ENCODE assay signal across 8 mouse cellular contexts in genomic region chr11:100355151-100355951, GRCm38 (mm10). TPM values are rescaled to one million over a fixed set of nuclear protein-coding genes. Genes with fewer than 3 reads are reported as not detected.
DNase-seq lines count a peak whose midpoint lies in the region; ATAC-seq and TF ChIP-seq lines count a peak whose summit lies in the region.

No protein-coding gene starts in this region.

- H3K4me2 ChIP-seq in forebrain, embryonic 15.5 days (replicated peaks), result peak overlapping the region; percentile 92
- H3K4me2 ChIP-seq in kidney, embryonic 14.5 days (replicated peaks; ENCODE audit: low read depth, low read length), result peak overlapping the region; percentile 98
- H3K4me2 ChIP-seq in liver, embryonic 11.5 days, result peak overlapping the region; percentile 99

- TF ChIP-seq CTCF in brain, embryonic 14.5 days (IDR thresholded peaks at IDR 0.05; ENCODE audit: borderline replicate concordance, extremely low read depth, insufficient read depth, insufficient read length), result no peak

- H3K9ac ChIP-seq in forebrain, embryonic 15.5 days (replicated peaks), result peak overlapping the region; percentile 65
- H3K9ac ChIP-seq in kidney, embryonic 14.5 days (ENCODE audit: low read depth, low read length), result peak overlapping the region; percentile 56
- H3K9ac ChIP-seq in liver, embryonic 11.5 days (ENCODE audit: low read depth, low read length), result peak overlapping the region; percentile 50

- WGBS in forebrain, embryonic 15.5 days, result under 1% methylated on average over 51 of the region's 54 CpGs
- 1% methylated on average over 54 of the region's 54 CpGs for WGBS in kidney, embryonic 14.5 days
- WGBS in liver, embryonic 11.5 days, result 1% methylated on average over 54 of the region's 54 CpGs

- peaks cover 16% of the 10 kb centered on the region for H3K4me1 ChIP-seq in forebrain, embryonic 15.5 days
- H3K4me1 ChIP-seq in kidney, embryonic 14.5 days (ENCODE audit: control insufficient read depth, insufficient read depth, low read length), result 0 out of 2 replicates have a peak, but pooled peaks cover 8% of the 10 kb centered on the region
- peaks cover 3% of the 10 kb centered on the region; the same call in 1 of the 2 replicates for H3K4me1 ChIP-seq in liver, embryonic 11.5 days (replicated peaks; ENCODE audit: control insufficient read depth, insufficient read depth, low read length)

- H3K36me3 ChIP-seq in forebrain, embryonic 15.5 days, result no peaks in the 10 kb centered on the region
- no peaks in the 10 kb centered on the region for H3K36me3 ChIP-seq in kidney, embryonic 14.5 days (ENCODE audit: control insufficient read depth, insufficient read depth, low read length)
- H3K36me3 ChIP-seq in liver, embryonic 11.5 days (ENCODE audit: control insufficient read depth, insufficient read depth, low read length), result no peaks in the 10 kb centered on the region

- H3K27ac ChIP-seq in forebrain, embryonic 15.5 days (replicated peaks), result peak overlapping the region; percentile 58
- no peak overlapping the region for H3K27ac ChIP-seq in kidney, embryonic 14.5 days (ENCODE audit: low read depth, low read length)
- no peak overlapping the region for H3K27ac ChIP-seq in liver, embryonic 11.5 days (ENCODE audit: low read depth, low read length)

- peak; percentile 56 for DNase-seq in layer of hippocampus, adult 11-12 months (ENCODE audit: low spot score)
- DNase-seq in layer of hippocampus, adult 9-10 months (ENCODE audit: low spot score), result no peak
- DNase-seq in brain, embryonic 14.5 days (ENCODE audit: low read depth), result peak; percentile 73
- peak; percentile 55 for DNase-seq in liver, embryonic 11.5 days (ENCODE audit: low spot score)
- peak; percentile 35 for DNase-seq in neural tube, embryonic 10.5 days (ENCODE audit: extremely low spot score, low spot score)
- peak; percentile 62 for DNase-seq in thymus, postnatal 0 days (ENCODE audit: low spot score)

- peak overlapping the region; percentile 76 for H3K4me3 ChIP-seq in forebrain, embryonic 15.5 days
- peak overlapping the region; percentile 70 for H3K4me3 ChIP-seq in kidney, embryonic 14.5 days (ENCODE audit: low read length)
- peak overlapping the region; percentile 65 for H3K4me3 ChIP-seq in liver, embryonic 11.5 days (ENCODE audit: low read depth, low read length)

- H3K9me3 ChIP-seq in forebrain, embryonic 15.5 days, result no peaks in the 10 kb centered on the region
- no peaks in the 10 kb centered on the region for H3K9me3 ChIP-seq in kidney, embryonic 14.5 days (ENCODE audit: control insufficient read depth, low read length)
- no peaks in the 10 kb centered on the region for H3K9me3 ChIP-seq in liver, embryonic 11.5 days (ENCODE audit: control insufficient read depth, low read length)

- no peak for TF ChIP-seq POLR2A in brain, embryonic 14.5 days (IDR thresholded peaks at IDR 0.05; ENCODE audit: borderline replicate concordance, extremely low read depth, insufficient read depth, insufficient read length, poor library complexity, severe bottlenecking)

- peaks cover 3% of the 10 kb centered on the region; the same call in 1 of the 2 replicates for H3K27me3 ChIP-seq in forebrain, embryonic 15.5 days
- H3K27me3 ChIP-seq in kidney, embryonic 14.5 days (ENCODE audit: control insufficient read depth, insufficient read depth, low read length), result peaks cover 50% of the 10 kb centered on the region
- peaks cover 80% of the 10 kb centered on the region for H3K27me3 ChIP-seq in liver, embryonic 11.5 days (replicated peaks; ENCODE audit: control insufficient read depth, insufficient read depth, low read length)

- ATAC-seq in forebrain, embryonic 15.5 days (replicated peaks), result peak; percentile 59
- peak; percentile 21; the same call in 1 of the 2 replicates for ATAC-seq in kidney, embryonic 14.5 days (ENCODE audit: low FRiP score, low TSS enrichment)
- ATAC-seq in liver, embryonic 11.5 days (replicated peaks; ENCODE audit: low FRiP score), result peak; percentile 30; the same call in 1 of the 2 replicates

RNA-seq across cellular contexts. Expression of gene Hap1, which starts 0.6 kb away (rescaled TPM):
- polyA plus RNA-seq in brain, embryonic 14.5 days (2012; rRNA removed), result 188 and 226 TPM in 2 replicates
- polyA plus RNA-seq in forebrain, embryonic 15.5 days (2015; fragmentation: Nextera tagmentation; extraction: Ambion mirVana), result 94.7 and 128 TPM in 2 replicates
- 6.0 and 6.3 TPM in 2 replicates for polyA plus RNA-seq in kidney, embryonic 14.5 days (2014; fragmentation: Nextera tagmentation; extraction: Ambion mirVana)
- 0.82 and 1.5 TPM in 2 replicates for polyA plus RNA-seq in liver, embryonic 11.5 days (2014; fragmentation: Nextera tagmentation; extraction: Ambion mirVana)
- 1.7 and 2.0 TPM in 2 replicates for polyA plus RNA-seq in thymus, postnatal 0 days (2015; fragmentation: Nextera tagmentation; extraction: Ambion mirVana)

RNA-seq across cellular contexts. Expression of gene Gast, which starts 21.1 kb away (rescaled TPM):
- 0.60 and 0.66 TPM in 2 replicates for polyA plus RNA-seq in brain, embryonic 14.5 days (2012; rRNA removed)
- 0.57 and 0.78 TPM in 2 replicates for polyA plus RNA-seq in forebrain, embryonic 15.5 days (2015; fragmentation: Nextera tagmentation; extraction: Ambion mirVana)
- not detected in 2 replicates for polyA plus RNA-seq in kidney, embryonic 14.5 days (2014; fragmentation: Nextera tagmentation; extraction: Ambion mirVana)
- polyA plus RNA-seq in liver, embryonic 11.5 days (2014; fragmentation: Nextera tagmentation; extraction: Ambion mirVana), result not detected in 2 replicates
- 1.9 and 2.1 TPM in 2 replicates for polyA plus RNA-seq in thymus, postnatal 0 days (2015; fragmentation: Nextera tagmentation; extraction: Ambion mirVana)

RNA-seq across cellular contexts. Expression of gene Eif1, which starts 35.7 kb away (rescaled TPM):
- 291 and 330 TPM in 2 replicates for polyA plus RNA-seq in brain, embryonic 14.5 days (2012; rRNA removed)
- polyA plus RNA-seq in forebrain, embryonic 15.5 days (2015; fragmentation: Nextera tagmentation; extraction: Ambion mirVana), result 1,252 and 1,271 TPM in 2 replicates
- polyA plus RNA-seq in kidney, embryonic 14.5 days (2014; fragmentation: Nextera tagmentation; extraction: Ambion mirVana), result 1,744 and 1,749 TPM in 2 replicates
- 2,121 and 2,222 TPM in 2 replicates for polyA plus RNA-seq in liver, embryonic 11.5 days (2014; fragmentation: Nextera tagmentation; extraction: Ambion mirVana)
- polyA plus RNA-seq in thymus, postnatal 0 days (2015; fragmentation: Nextera tagmentation; extraction: Ambion mirVana), result 2,060 and 2,248 TPM in 2 replicates

RNA-seq across cellular contexts. Expression of gene Jup, which starts 42.2 kb away (rescaled TPM):
- 69.6 and 94.2 TPM in 2 replicates for polyA plus RNA-seq in brain, embryonic 14.5 days (2012; rRNA removed)
- polyA plus RNA-seq in forebrain, embryonic 15.5 days (2015; fragmentation: Nextera tagmentation; extraction: Ambion mirVana), result 51.4 and 55.4 TPM in 2 replicates
- 66.8 and 84.7 TPM in 2 replicates for polyA plus RNA-seq in kidney, embryonic 14.5 days (2014; fragmentation: Nextera tagmentation; extraction: Ambion mirVana)
- polyA plus RNA-seq in liver, embryonic 11.5 days (2014; fragmentation: Nextera tagmentation; extraction: Ambion mirVana), result 38.8 and 41.6 TPM in 2 replicates
- 94.2 and 95.3 TPM in 2 replicates for polyA plus RNA-seq in thymus, postnatal 0 days (2015; fragmentation: Nextera tagmentation; extraction: Ambion mirVana)

RNA-seq across cellular contexts. Expression of gene P3h4, which starts 59.3 kb away (rescaled TPM):
- 20.2 and 21.1 TPM in 2 replicates for polyA plus RNA-seq in brain, embryonic 14.5 days (2012; rRNA removed)
- 13.5 and 14.4 TPM in 2 replicates for polyA plus RNA-seq in forebrain, embryonic 15.5 days (2015; fragmentation: Nextera tagmentation; extraction: Ambion mirVana)
- 59.7 and 63.3 TPM in 2 replicates for polyA plus RNA-seq in kidney, embryonic 14.5 days (2014; fragmentation: Nextera tagmentation; extraction: Ambion mirVana)
- 24.5 and 25.8 TPM in 2 replicates for polyA plus RNA-seq in liver, embryonic 11.5 days (2014; fragmentation: Nextera tagmentation; extraction: Ambion mirVana)
- 14.8 and 15.3 TPM in 2 replicates for polyA plus RNA-seq in thymus, postnatal 0 days (2015; fragmentation: Nextera tagmentation; extraction: Ambion mirVana)

Comparison
In these comparisons a context has a peak if more than half of its experiments do, and no peak if none do; other contexts are left out.
1. RNA of gene Hap1, which starts 0.6 kb away (polyA plus RNA-seq): 188 to 226 TPM in brain, embryonic 14.5 days and 94.7 to 128 TPM in forebrain, embryonic 15.5 days; 6.0 to 6.3 TPM in kidney, embryonic 14.5 days, 1.7 to 2.0 TPM in thymus, postnatal 0 days and 0.82 to 1.5 TPM in liver, embryonic 11.5 days; every median in the first group is over 10 times any median in the second.
2. Peak in every context shown above with its lines, with median percentiles within 50 percentile points of each other: ATAC-seq, H3K4me2 ChIP-seq, H3K4me3 ChIP-seq and H3K9ac ChIP-seq.